ENCODE assay signal across 9 mouse cellular contexts in the genomic region with DNA sequence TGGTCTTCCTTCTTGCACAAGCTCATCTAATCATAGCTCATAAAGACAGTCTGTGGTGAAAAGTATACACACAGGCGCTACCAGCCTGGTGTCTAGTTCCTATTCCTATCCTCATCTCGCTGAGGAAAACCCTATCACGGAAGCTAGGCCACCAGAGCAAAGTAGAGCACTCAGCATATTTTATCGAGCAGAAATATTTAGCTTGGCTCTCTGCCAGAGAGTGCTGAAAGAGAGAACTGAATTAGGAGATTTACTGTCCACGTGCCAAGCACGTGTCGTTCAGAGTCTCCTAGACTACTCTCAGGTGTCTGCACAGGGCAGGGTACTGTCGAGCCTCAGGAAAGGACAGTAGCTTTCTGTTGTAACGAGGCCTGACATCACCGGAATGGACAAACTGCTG. TPM values are rescaled to one million over a fixed set of nuclear protein-coding genes. Genes with fewer than 3 reads are reported as not detected.
DNase-seq lines count a peak whose midpoint lies in the region; ATAC-seq and TF ChIP-seq lines count a peak whose summit lies in the region.
"Had no signal": no experiment of that assay in that cellular context is flagged by ENCODE, and none has a peak within 500 bp of the region (broad histone marks: within the 10 kb centered on the region; RNA-seq: fewer than 3 reads in every experiment).

No protein-coding gene starts in this region.

- H3K27ac ChIP-seq in liver, adult 2 months (replicated peaks; ENCODE audit: insufficient read depth, low read depth, low read length) = no peak overlapping the region
- no peak overlapping the region for H3K27ac ChIP-seq in embryonic facial prominence, embryonic 14.5 days (replicated peaks; ENCODE audit: low read depth, low read length)
- H3K27ac ChIP-seq: liver, embryonic 14.5 days had no signal

- peaks cover 3% of the 10 kb centered on the region for H3K4me1 ChIP-seq in liver, adult 2 months (ENCODE audit: control insufficient read depth, insufficient read depth, low read length)
- no peaks in the 10 kb centered on the region for H3K4me1 ChIP-seq in embryonic facial prominence, embryonic 14.5 days (ENCODE audit: control insufficient read depth, insufficient read depth, low read length)

- no peaks in the 10 kb centered on the region; the same call in 1 of the 2 replicates for H3K27me3 ChIP-seq in liver, adult 2 months (ENCODE audit: control insufficient read depth, insufficient read depth, low read length)
- H3K27me3 ChIP-seq in embryonic facial prominence, embryonic 14.5 days (replicated peaks; ENCODE audit: control insufficient read depth, insufficient read depth, low read length) = peaks cover 10% of the 10 kb centered on the region

- peak; percentile 87 for ATAC-seq in embryonic facial prominence, embryonic 14.5 days (ENCODE audit: low read depth)
- peak; percentile 59 for ATAC-seq in megakaryocyte-erythroid progenitor cell, adult 5-6 weeks (replicated peaks; ENCODE audit: low FRiP score, low TSS enrichment, poor library complexity, severe bottlenecking)

- peak; percentile 90 for DNase-seq in liver, adult 2 months (ENCODE audit: extremely low read depth, low read depth, low spot score)
- DNase-seq in liver = no peak
- DNase-seq in embryonic facial prominence, embryonic 14.5 days (ENCODE audit: low spot score) = peak; percentile 94
- DNase-seq in kidney, adult 18-20 months = peak; percentile 43
- no peak for DNase-seq in left cerebral cortex, adult 18-20 months (ENCODE audit: low spot score in 2 of 2)
- no peak for DNase-seq in right cerebral cortex, postnatal 36 days (ENCODE audit: low spot score in 2 of 2)
- DNase-seq in gastrocnemius, postnatal 10 days = no peak

- TF ChIP-seq POLR2A in liver, adult 2 months (IDR thresholded peaks at IDR 0.05; ENCODE audit: extremely low read depth, insufficient read depth, low read length) = no peak

- H3K79me2 ChIP-seq in liver, adult 2 months (ENCODE audit: control insufficient read depth, insufficient read depth, low read length) = no peaks in the 10 kb centered on the region

- H3K9me3 ChIP-seq in embryonic facial prominence, embryonic 14.5 days (ENCODE audit: control insufficient read depth, low read length) = no peaks in the 10 kb centered on the region

- H3K4me2 ChIP-seq in embryonic facial prominence, embryonic 14.5 days (ENCODE audit: low read depth, low read length) = no peak overlapping the region

- H3K9ac ChIP-seq in liver, adult 2 months (ENCODE audit: low read depth, low read length) = no peak overlapping the region
- H3K9ac ChIP-seq in embryonic facial prominence, embryonic 14.5 days (ENCODE audit: low read depth, low read length) = no peak overlapping the region
- H3K9ac ChIP-seq: liver, embryonic 14.5 days had no signal

- no peaks in the 10 kb centered on the region for H3K36me3 ChIP-seq in liver, adult 2 months (ENCODE audit: control insufficient read depth, insufficient read depth, low read length)
- no peaks in the 10 kb centered on the region for H3K36me3 ChIP-seq in embryonic facial prominence, embryonic 14.5 days (ENCODE audit: control insufficient read depth, insufficient read depth, low read length)

- TF ChIP-seq CTCF in liver, adult 2 months (IDR thresholded peaks at IDR 0.05; ENCODE audit: low read depth, low read length) = no peak

- WGBS in liver, adult 2 months = 11% methylated on average over 10 of the region's 10 CpGs
- WGBS in embryonic facial prominence, embryonic 14.5 days = 27% methylated on average over 10 of the region's 10 CpGs

- H3K4me3 ChIP-seq in liver, adult 2 months (ENCODE audit: insufficient read depth, low read depth, low read length) = no peak overlapping the region
- H3K4me3 ChIP-seq in embryonic facial prominence, embryonic 14.5 days (ENCODE audit: low read depth, low read length) = no peak overlapping the region

RNA-seq across cellular contexts. Expression of gene Prdm1, which starts 54.0 kb away (rescaled TPM):
- total RNA-seq in liver, adult 2 months (2014; rRNA removed) = 0.28 and 0.47 TPM in 2 replicates
- 0.05 and 0.18 TPM in 2 replicates for polyA plus RNA-seq in liver, adult 2 months (2012; rRNA removed)
- 3.1 and 4.0 TPM in 2 replicates for polyA plus RNA-seq in embryonic facial prominence, embryonic 14.5 days (2014; fragmentation: Nextera tagmentation; extraction: Ambion mirVana)
- 0.48 and 2.8 TPM in 2 replicates for total RNA-seq in megakaryocyte-erythroid progenitor cell, adult 5-6 weeks (2014; fragmentation: Nextera tagmentation)
- 0.23 TPM in 1 of 2 replicates, not detected in the other for total RNA-seq in megakaryocyte-erythroid progenitor cell, adult 5-6 weeks (2017)
- total RNA-seq in left cerebral cortex, adult 18-20 months (2021) = 1 to 10 TPM; 1.0 to 1.3 TPM
- 1 to 10 TPM; 1.5 to 2.8 TPM for total RNA-seq in gastrocnemius, postnatal 10 days (2021)

Comparison
In these comparisons a context has a peak if more than half of its experiments do, and no peak if none do; other contexts are left out.
1. DNase-seq: peak in liver, adult 2 months (single experiment), embryonic facial prominence, embryonic 14.5 days (single experiment) and kidney, adult 18-20 months (single experiment); none in liver (single experiment), left cerebral cortex, adult 18-20 months (0 of 2), right cerebral cortex, postnatal 36 days (0 of 2) and gastrocnemius, postnatal 10 days (single experiment).